Mouse (Mus musculus) kidney, embryonic 15.5 days (tissue): ENCODE results near the gene Zfp54. TPM values are rescaled to one million over a fixed set of nuclear protein-coding genes. Genes with fewer than 3 reads are reported as not detected.
A peak's percentile ranks its signal among the peaks of the same experiment; 100 is the strongest.
"Not testable (repeated sequence)": the region's sequence is repeated elsewhere in the genome, so short reads cannot be mapped to it uniquely, and the experiment has no call there.

ENCODE experiments used
- ATAC-seq: fragments of 200-750 bp; cut with Nextera tagmentation; replicated peaks from 2 replicates; pipeline ENCODE4 v1.8.0; 2017; ENCODE audit warnings: moderate TSS enrichment; ENCODE audit not compliant: low FRiP score
- H3K27ac ChIP-seq: fragments of 300-500 bp; sonication (generic); 2 replicates; pipeline ENCODE4 v1.5.1; 2015; ENCODE audit warnings: mild to moderate bottlenecking, inconsistent platforms
- H3K27me3 ChIP-seq: fragments of 300-500 bp; sonication (generic); 2 replicates; pipeline ENCODE4 v1.6.1; 2015; ENCODE audit warnings: inconsistent platforms
- H3K36me3 ChIP-seq: fragments of 300-500 bp; sonication (generic); 2 replicates; pipeline ENCODE4 v1.6.1; 2015; ENCODE audit warnings: inconsistent platforms
- H3K4me1 ChIP-seq: fragments of 300-500 bp; sonication (generic); 2 replicates; pipeline ENCODE4 v1.6.1; 2015; ENCODE audit warnings: inconsistent platforms
- H3K4me2 ChIP-seq: fragments of 300-500 bp; sonication (generic); 2 replicates; pipeline ENCODE4 v1.6.1; 2015; ENCODE audit warnings: moderate library complexity, mild to moderate bottlenecking, inconsistent platforms
- H3K4me3 ChIP-seq: fragments of 300-500 bp; sonication (generic); replicated peaks from 2 replicates; pipeline ENCODE4 v1.5.1; 2015; ENCODE audit warnings: mild to moderate bottlenecking, inconsistent platforms
- H3K9ac ChIP-seq: fragments of 300-500 bp; sonication (generic); 2 replicates; pipeline ENCODE4 v1.6.1; 2015; ENCODE audit warnings: mild to moderate bottlenecking, inconsistent platforms
- H3K9me3 ChIP-seq: fragments of 300-500 bp; sonication (generic); replicated peaks from 2 replicates; pipeline ENCODE4 v1.6.1; 2016; ENCODE audit warnings: inconsistent platforms
- WGBS: fragments of 180-500 bp; shearing (Covaris S2); methylation state at CpG from one replicate; pipeline ENCODE4 v1.1.7; 2015; ENCODE audit warnings: mixed read lengths; 5-methylcytosine and 5-hydroxymethylcytosine counted together
- polyA plus RNA-seq: library from polyadenylated mRNA; unstranded; fragments of >200 nt; fragmentation: Nextera tagmentation; extraction: Ambion mirVana; gene quantifications from 2 replicates; pipeline ENCODE4 v1.2.1, GENCODE M21; 2015

The Zfp54 gene
- 5.0 and 5.6 TPM in 2 replicates for polyA plus RNA-seq

DNA sequence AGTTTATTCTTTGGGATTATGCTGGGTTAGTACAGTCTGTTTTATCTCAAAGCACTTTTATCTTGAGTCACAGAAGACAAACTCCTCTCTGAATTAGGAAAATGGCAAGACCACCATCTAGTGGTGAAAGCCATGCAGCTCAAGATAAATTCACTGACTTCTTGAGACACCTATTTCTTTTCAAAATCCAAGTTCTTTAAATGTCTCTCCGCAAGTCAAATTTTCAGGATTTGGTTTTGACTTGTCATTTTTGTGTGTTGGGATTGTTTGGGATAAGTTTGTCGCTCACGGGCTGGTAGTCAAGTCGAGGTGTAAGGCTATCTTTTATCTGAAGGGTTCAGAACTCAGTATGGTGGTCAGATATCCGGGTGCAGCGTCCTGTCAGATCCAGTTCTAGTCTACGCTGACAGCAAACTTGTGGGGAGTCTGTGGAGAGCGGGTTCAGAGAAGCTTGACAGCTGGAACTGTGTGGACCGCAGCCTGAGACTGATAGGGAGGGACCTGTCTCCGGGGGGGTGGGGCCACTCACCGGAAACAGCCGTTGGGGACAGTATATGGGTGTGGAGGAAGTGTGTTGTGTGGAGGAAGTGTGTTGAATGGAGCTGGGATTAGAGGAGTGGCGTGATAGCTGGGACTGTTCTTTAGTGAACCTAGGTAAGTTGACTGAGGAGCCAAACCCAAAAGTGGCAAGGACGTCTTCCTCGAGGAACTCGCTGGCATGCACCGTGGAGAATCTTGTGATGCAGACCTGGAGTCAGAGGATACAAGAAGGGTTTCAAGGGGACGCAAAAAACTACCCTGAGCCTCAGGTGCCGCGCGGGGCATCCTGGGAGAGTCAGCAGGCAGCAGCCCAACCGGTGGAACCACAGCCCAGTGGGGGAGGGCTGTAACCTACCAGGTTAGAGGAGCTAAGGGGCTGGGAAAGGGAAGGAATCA is at the start of gene Zfp54:
Gene Zfp54, plus strand, starts transcription at position 564 of the 936 bp plus-strand sequence.
- peak within 1 kb of the TSS; percentile 49 for H3K9ac ChIP-seq
- H3K27ac ChIP-seq: peak within 1 kb of the TSS; percentile 89
- H3K4me3 ChIP-seq: peak within 1 kb of the TSS; percentile 55
- peaks cover 9% of the 10 kb centered on the region; the same call in 1 of the 2 replicates for H3K4me1 ChIP-seq
- ATAC-seq: peak; percentile 100
- peaks cover 3% of the 10 kb centered on the region; the same call in 1 of the 2 replicates for H3K27me3 ChIP-seq
- peak within 1 kb of the TSS; percentile 91 for H3K4me2 ChIP-seq
- no peaks in the 10 kb centered on the region for H3K9me3 ChIP-seq
- no peaks in the 10 kb centered on the region for H3K36me3 ChIP-seq
- 1% methylated on average over 22 of the region's 22 CpGs for WGBS

DNA sequence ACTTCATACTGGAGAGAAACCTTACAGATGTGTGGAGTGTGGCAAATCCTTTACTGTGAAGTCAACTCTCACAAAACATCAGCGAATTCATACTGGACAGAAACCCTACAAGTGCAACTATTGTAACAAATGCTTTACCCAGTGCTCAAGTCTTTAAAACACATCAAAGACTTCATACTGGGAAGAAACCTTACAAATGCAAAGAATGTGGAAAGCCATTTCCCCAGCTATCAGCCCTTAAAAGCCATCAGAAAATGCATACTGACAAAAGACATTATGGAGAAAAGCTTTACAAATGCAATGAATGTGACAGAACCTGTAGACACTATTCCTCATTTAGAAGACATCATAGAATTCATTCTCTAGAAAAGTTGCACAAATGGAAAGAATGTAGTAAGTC is 47.7 kb upstream of the Zfp54 start:
- Histone ChIP-seq H3K4me1 (no peaks in the 10 kb centered on the region), H3K9ac (no peak overlapping the region), H3K36me3 (no peaks in the 10 kb centered on the region), H3K27ac (no peak overlapping the region), H3K27me3 (no peaks in the 10 kb centered on the region), H3K4me3 (no peak overlapping the region), H3K9me3 (no peaks in the 10 kb centered on the region), H3K4me2 (no peak overlapping the region)
- WGBS: 51% methylated on average over 1 of the region's 1 CpGs
- ATAC-seq: no peak

DNA sequence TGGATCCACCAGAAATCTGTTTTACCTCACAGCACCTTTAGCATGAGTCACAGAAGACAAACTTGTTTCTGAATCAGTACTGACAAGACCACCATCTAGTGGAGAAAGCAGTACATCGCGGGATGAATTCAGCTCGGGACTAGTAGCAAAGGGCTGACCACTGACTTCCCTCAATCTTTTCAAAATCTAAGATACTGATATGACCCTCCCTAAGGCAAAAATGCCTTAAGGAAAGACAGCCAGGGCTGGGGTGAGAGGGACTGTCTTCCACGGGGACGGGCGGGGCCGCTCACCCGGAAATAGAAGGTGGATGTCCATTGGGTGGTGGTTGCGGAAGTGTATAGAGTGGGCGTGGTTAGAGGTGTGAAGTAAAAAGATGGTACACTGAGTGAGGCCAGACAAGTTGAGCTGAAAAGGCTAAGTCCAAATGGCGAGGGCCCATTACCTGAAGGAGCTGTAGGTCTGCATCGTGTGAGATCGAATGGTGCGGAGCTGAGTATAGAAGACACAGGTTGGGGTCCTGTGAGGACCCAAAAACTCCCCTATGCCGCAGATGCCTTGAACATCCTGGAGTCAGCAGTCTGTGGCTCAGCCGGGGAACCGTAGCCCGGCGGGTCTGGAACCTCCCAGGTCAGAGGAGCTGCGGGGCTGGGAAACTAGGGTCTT is 39.5 kb upstream of the Zfp54 start, which contains the start of gene Zfp677:
Gene Zfp677, plus strand, starts transcription at position 358 of the 666 bp plus-strand sequence.
- ATAC-seq: peak; percentile 100
- H3K27me3 ChIP-seq: no peaks in the 10 kb centered on the region
- H3K27ac ChIP-seq: peak within 1 kb of the TSS; percentile 37; the same call in 1 of the 2 replicates
- H3K9ac ChIP-seq: peak within 1 kb of the TSS; percentile 40
- no peaks in the 10 kb centered on the region for H3K9me3 ChIP-seq
- peaks cover 7% of the 10 kb centered on the region; the same call in 1 of the 2 replicates for H3K4me1 ChIP-seq
- H3K4me3 ChIP-seq: peak within 1 kb of the TSS; percentile 58
- H3K36me3 ChIP-seq: no peaks in the 10 kb centered on the region
- WGBS: 6% methylated on average over 20 of the region's 20 CpGs
- peak within 1 kb of the TSS; percentile 89 for H3K4me2 ChIP-seq

GRCm38 (mm10) chr17:21384057-21384411 is 39.0 kb upstream of the Zfp54 start:
- ATAC-seq: no peak
- peak overlapping the region; percentile 40 for H3K9ac ChIP-seq
- WGBS: 16% methylated on average over 8 of the region's 8 CpGs
- no peaks in the 10 kb centered on the region for H3K27me3 ChIP-seq
- peak overlapping the region; percentile 89 for H3K4me2 ChIP-seq
- H3K9me3 ChIP-seq: no peaks in the 10 kb centered on the region
- H3K4me3 ChIP-seq: peak overlapping the region; percentile 58
- H3K36me3 ChIP-seq: no peaks in the 10 kb centered on the region
- H3K4me1 ChIP-seq: peaks cover 7% of the 10 kb centered on the region; the same call in 1 of the 2 replicates
- peak overlapping the region; percentile 37; the same call in 1 of the 2 replicates for H3K27ac ChIP-seq

DNA sequence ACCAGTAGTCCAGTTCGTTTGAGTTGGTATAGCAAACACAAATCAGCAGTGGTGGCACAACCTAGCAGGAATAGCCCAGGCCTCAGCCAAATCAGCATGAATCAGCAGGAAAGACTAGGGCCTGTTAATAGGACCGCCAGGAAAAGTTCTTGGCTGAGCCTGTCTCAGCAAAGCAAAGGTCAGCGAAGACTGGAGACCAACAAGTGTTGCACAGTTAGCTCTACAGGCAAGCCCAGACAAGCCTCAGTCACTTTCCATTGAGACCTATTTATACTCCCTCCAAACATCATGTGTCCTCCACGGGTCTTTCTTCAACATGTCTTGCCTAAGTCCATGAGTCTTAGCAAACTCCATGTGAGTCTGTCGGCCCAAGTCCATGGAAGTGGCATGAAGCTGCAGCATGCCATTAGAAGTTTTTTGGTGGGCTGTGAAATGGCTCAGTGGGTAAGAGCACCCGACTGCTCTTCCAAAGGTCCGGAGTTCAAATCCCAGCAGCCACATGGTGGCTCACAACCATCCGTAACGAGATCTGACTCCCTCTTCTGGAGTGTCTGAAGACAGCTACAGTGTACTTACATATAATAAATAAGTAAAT is 15.9 kb downstream of the Zfp54 start:
- WGBS: 80% methylated on average over 9 of the region's 9 CpGs
- H3K27ac ChIP-seq, ATAC-seq, H3K27me3 ChIP-seq, H3K36me3 ChIP-seq, H3K9ac ChIP-seq, H3K4me2 ChIP-seq, H3K9me3 ChIP-seq, H3K4me3 ChIP-seq, H3K4me1 ChIP-seq: not testable (repeated sequence)

DNA sequence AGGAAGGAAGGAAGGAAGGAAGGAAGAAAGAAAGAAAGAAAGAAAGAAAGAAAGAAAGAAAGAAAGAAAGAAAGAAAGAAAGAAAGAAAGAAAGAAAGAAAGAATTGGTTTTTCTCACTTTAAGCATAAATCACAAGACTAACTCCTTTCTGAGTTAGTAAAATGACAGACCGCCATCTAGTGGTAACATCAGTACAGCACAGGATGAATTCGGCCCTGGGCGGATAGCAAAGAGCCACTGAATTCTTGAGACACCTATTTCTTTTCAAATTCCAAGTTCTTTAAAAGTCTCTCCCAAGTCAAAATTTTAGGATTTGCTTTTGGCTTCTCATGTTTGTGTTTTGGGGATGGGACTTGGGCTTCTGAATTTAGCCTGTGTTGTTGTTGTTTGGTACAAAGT is 26.6 kb downstream of the Zfp54 start:
- peak; percentile 79 for ATAC-seq
- Histone ChIP-seq H3K4me2 (peak overlapping the region; percentile 73), H3K9ac (peak overlapping the region; percentile 54), H3K27me3 (no peaks in the 10 kb centered on the region; the same call in 1 of the 2 replicates), H3K9me3 (no peaks in the 10 kb centered on the region), H3K4me1 (peaks cover 8% of the 10 kb centered on the region), H3K4me3 (peak overlapping the region; percentile 76), H3K27ac (peak overlapping the region; percentile 98), H3K36me3 (peaks cover 10% of the 10 kb centered on the region; the same call in 1 of the 2 replicates)
- 0% methylated on average over 3 of the region's 3 CpGs for WGBS

DNA sequence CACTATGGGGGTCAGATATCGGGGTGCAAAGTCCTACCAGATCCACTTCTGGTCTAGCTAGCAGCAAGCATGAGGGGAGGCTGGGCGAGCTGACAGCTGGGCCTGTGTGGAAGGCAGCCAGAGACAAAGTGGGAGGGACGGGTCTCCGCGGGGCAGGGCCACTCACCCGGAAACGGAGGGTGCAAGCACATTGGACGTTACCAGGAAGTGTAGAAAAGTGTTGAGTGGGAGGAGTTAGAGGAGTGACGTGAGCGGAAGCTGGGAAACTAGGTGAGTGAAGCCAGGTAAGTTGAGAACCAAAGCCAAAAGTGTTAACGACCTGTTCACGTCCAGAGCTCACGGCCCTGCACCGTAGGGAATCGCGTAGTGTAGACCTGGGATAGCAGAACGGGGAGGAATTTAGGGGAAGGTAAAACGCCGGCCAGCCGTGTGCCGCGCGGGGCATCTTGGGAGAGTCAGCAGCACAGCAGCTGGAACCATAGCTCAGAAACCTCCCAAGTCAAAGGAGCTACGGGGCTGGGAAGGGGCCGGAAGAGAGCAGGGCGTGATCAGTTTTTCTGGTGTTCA is 27.2 kb downstream of the Zfp54 start, which contains the start of gene Zfp51:
Gene Zfp51, plus strand, starts transcription at position 237 of the 567 bp plus-strand sequence.
- peak within 1 kb of the TSS; percentile 76 for H3K4me3 ChIP-seq
- H3K27me3 ChIP-seq: no peaks in the 10 kb centered on the region; the same call in 1 of the 2 replicates
- peaks cover 8% of the 10 kb centered on the region for H3K4me1 ChIP-seq
- H3K27ac ChIP-seq: peak within 1 kb of the TSS; percentile 98
- H3K36me3 ChIP-seq: peaks cover 10% of the 10 kb centered on the region; the same call in 1 of the 2 replicates
- under 1% methylated on average over 26 of the region's 26 CpGs for WGBS
- peak; percentile 100 for ATAC-seq
- no peaks in the 10 kb centered on the region for H3K9me3 ChIP-seq
- peak within 1 kb of the TSS; percentile 73 for H3K4me2 ChIP-seq
- peak within 1 kb of the TSS; percentile 54 for H3K9ac ChIP-seq

GRCm38 (mm10) chr17:21463550-21463949 is 40.5 kb downstream of the Zfp54 start:
- H3K36me3 ChIP-seq: peaks cover 52% of the 10 kb centered on the region
- 95% methylated on average over 5 of the region's 5 CpGs for WGBS
- no peaks in the 10 kb centered on the region for H3K4me1 ChIP-seq
- ATAC-seq: no peak
- no peaks in the 10 kb centered on the region for H3K27me3 ChIP-seq
- H3K4me3 ChIP-seq: no peak overlapping the region
- no peaks in the 10 kb centered on the region for H3K9me3 ChIP-seq
- no peak overlapping the region for H3K27ac ChIP-seq
- H3K9ac ChIP-seq: no peak overlapping the region
- H3K4me2 ChIP-seq: no peak overlapping the region

- H3K9ac ChIP-seq: no peak overlapping the region
- H3K9me3 ChIP-seq: no peaks in the 10 kb centered on the region
- no peaks in the 10 kb centered on the region for H3K27me3 ChIP-seq
- no peak overlapping the region for H3K4me3 ChIP-seq
- no peak overlapping the region for H3K4me2 ChIP-seq
- H3K27ac ChIP-seq: peak overlapping the region; percentile 89
- H3K36me3 ChIP-seq: no peaks in the 10 kb centered on the region
- ATAC-seq: no peak
- 61% methylated on average over 3 of the region's 3 CpGs for WGBS
- H3K4me1 ChIP-seq: peaks cover 20% of the 10 kb centered on the region
These were observed 49.1 kb downstream of the Zfp54 start for GRCm38 (mm10) chr17:21472032-21472652.

- peak overlapping the region; percentile 7; the same call in 1 of the 2 replicates for H3K4me3 ChIP-seq
- H3K27ac ChIP-seq: peak overlapping the region; percentile 89
- WGBS: 68% methylated on average over 2 of the region's 2 CpGs
- peaks cover 20% of the 10 kb centered on the region for H3K4me1 ChIP-seq
- H3K4me2 ChIP-seq: peak overlapping the region; percentile 48
- H3K9ac ChIP-seq: no peak overlapping the region
- peak; percentile 24; the same call in 1 of the 2 replicates for ATAC-seq
- no peaks in the 10 kb centered on the region for H3K36me3 ChIP-seq
- H3K27me3 ChIP-seq: no peaks in the 10 kb centered on the region
- no peaks in the 10 kb centered on the region for H3K9me3 ChIP-seq
These were observed 49.8 kb downstream of the Zfp54 start for GRCm38 (mm10) chr17:21472653-21473307.
